Mouse (Mus musculus) spleen, postnatal 10 days (tissue): ENCODE results near the gene Dffb.

Experiments
- DNase-seq, 2 experiments: peaks; one replicate each; pipeline ENCODE4 v3.0.0; 2021 to 2022; ENCODE audit warnings: low spot score in 2 of 2

Dffb gene

DNA sequence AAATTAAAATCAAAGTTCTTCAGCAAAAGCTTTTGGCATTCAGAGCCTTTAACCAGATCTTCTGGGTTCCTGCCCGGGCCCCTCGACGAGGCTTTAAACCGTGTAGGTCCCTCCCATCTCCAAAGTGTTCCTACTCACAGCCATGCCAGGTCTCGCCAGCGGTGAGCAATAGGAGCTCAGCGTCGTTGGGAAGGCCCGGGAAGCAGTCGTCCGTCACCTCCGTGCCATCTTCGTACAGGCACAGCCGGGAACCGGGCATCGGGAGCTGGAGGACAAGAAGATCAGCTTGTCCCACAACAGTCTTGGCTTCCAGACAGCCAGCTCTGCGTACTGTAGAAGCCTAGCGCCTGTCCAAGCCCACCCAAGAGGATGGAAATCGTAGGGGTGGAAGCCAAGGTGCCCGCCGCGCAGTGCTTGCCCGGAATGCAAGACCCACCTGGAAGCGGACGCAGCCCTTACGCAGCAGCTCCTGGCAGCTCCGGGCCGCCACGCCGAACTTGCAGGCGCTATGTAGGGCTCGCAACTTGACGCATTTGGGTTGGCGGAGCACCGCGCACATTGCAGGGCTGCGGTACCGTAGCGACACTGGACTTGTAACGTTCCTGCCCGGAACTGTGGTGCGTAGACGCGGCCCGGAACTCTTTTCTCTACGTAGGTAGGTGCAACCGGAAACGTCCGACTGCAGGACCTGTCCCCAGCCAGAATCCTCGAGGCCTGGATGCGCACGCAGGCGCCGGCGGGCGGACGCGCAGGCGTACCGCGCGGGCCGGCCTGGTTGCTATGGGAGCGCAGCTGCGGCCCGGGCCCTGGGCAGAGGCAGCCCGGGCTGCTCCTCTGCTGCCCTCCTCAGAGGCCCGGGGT lies at the start of gene Dffb, which contains the start of gene Cep104:
TSS of gene Dffb (minus strand) at position 696 of the 861 bp plus-strand sequence.
TSS of gene Cep104 (plus strand) at position 764 of the 861 bp plus-strand sequence.
- peak; percentile 95 for DNase-seq

DNA sequence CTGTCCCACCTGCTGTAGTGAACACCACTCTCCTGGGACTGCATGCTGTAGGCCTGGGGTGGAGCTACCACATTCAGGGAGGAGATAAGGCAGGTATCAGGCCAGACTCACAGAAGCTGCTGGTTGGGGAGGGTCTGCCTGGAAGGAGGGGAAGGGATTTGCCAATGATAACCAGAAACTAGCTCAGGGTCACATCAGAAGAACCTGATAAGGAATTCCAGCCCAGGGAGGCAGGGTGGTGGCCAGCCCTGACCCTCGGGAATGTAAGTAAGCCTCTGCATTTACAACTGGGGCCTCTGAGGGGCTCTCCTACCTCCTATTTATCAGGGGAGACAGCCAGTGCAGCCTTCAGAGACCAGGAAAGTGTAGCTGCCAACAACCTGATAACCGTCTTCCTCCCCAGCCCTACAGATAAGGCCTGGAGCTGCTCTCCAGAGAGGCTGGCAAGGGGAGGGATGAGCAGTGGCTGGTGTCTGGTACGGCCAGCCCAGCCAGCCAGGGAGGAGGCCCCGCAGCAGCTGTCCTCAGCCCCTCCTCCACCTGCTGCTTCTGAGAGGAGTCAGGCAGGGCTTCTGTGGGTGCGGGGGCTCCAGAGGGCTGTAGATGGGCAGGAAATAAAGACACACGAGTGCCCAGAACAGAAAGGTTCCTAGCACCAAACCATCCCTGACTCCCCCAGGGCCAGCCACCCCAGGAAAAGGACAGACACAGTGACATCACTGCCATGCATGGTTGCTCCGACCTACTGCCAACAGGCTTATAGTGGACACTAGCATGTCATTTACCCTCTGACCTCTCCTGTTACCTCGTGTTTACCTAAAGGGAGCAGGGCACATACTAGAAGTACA lies 49.1 kb upstream of the Dffb start:
- peak; percentile 59 to 66 for DNase-seq

GRCm38 (mm10) chr4:154022844-154023243 lies 47.9 kb upstream of the Dffb start:
- no peak for DNase-seq

GRCm38 (mm10) chr4:154022407-154022806 lies 47.5 kb upstream of the Dffb start:
- peak in 1 of 2 experiments; percentile 15 for DNase-seq

DNA sequence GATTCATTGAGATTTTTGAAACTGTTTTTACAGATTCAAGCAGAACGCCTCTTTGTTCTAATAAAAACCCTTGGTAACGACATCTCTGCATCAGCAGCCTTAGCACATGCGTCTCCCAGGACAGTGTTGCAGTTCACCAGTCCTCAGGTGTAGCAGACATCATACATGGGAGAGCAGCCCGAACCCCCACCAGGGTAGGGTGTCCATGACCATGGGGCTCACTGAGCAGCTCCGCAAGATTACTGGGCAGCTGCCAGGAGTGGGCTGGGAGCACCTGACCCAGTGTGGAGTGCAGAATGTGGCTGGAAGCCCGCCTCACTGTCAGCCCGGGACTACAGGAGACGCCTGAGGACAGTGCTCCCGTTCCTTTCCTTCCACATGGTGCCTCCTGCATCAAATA lies 46.5 kb upstream of the Dffb start:
- no peak for DNase-seq

DNA sequence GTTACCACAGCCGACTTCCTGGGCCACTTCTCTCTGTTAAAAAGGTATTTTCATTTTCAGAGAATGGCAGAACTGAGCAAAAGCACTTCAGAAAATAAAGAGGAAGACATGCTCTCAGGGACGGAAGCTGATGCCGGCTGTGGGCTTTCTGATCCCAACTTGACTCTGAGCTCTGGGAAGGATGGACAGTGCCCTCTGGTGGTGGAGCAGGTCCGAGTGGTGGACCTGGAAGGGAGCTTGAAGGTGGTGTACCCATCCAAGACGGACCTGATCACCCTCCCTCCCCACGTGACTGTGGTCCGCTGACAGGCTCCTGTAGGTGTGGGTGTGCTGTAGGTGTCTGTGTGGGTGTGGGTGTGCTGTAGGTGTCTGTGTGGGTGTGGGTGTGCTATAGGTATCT lies 44.6 kb upstream of the Dffb start:
- DNase-seq = peak; percentile 51 to 75

GRCm38 (mm10) chr4:154015476-154015875 lies 40.5 kb upstream of the Dffb start:
- no peak for DNase-seq

GRCm38 (mm10) chr4:154012132-154012882 lies 37.4 kb upstream of the Dffb start:
- peak; percentile 26 to 43 for DNase-seq

DNA sequence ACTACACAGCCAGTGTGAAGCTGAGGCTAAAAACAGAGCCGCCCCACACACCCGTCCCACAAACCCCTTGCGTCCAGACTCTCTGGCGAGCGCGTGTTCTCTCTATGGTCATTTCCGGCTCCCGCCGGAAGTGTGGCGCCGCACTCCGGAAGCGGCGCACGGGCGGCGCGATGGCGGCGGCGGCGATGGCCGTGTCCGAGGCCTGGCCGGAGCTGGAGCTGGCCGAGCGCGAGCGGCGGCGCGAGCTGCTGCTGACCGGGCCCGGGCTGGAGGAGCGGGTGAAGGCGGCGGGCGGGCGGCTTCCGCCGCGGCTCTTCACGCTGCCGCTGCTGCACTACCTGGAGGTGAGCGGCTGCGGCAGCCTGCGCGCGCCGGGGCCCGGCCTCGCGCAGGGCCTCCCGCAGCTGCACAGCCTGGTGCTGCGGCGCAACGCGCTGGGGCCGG lies 36.7 kb upstream of the Dffb start, which contains the start of gene Lrrc47:
TSS of gene Lrrc47 (plus strand) at position 86 of the 444 bp plus-strand sequence.
- peak; percentile 74 to 82 for DNase-seq

GRCm38 (mm10) chr4:154010907-154011645 lies 36.1 kb upstream of the Dffb start:
- DNase-seq = no peak

GRCm38 (mm10) chr4:154007759-154008158 lies 32.8 kb upstream of the Dffb start:
- no peak for DNase-seq

DNA sequence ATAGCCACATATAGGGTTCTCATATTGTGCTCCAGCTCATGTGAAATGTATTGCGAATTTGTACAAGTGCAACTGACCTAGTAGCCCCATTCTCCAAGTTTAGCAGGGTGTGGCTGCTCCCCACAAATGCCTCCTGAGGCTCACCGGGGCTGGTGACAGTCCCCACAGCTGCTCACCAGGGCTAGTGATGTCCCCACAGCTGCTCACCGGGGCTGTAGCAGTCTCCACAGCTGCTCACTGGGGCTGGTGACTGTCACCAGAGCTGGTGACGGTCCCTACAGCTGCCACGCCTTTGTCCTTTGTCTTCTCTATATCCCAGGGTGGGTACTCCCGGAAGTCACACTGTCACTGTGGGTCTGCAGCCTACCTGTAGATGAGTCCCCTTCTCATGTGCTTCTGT lies 31.3 kb upstream of the Dffb start:
- no peak for DNase-seq

DNA sequence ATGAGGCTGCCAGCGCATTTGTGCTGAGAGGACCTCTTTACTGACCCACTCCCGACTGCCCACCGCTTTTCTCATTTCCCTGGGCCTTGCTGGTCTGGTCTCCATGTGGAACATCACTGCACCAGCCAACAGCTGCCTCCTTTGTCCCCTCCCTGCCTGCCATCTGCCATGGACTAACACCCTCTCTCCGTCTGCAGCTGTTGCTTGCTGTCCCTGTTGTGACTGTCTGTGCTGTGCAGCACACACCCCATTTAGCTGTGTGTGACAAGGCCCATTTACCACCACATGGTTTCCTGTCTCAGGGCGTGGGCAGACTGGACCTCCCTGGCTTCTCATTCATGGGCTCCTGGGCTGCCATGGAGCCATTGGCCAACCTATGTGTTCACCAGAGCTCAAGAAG lies 30.6 kb upstream of the Dffb start:
- DNase-seq = no peak

- DNase-seq = no peak
Observed at GRCm38 (mm10) chr4:153993505-153993904, 18.6 kb upstream of the Dffb start.

GRCm38 (mm10) chr4:153992715-153993114 lies 17.8 kb upstream of the Dffb start:
- DNase-seq = no peak

DNA sequence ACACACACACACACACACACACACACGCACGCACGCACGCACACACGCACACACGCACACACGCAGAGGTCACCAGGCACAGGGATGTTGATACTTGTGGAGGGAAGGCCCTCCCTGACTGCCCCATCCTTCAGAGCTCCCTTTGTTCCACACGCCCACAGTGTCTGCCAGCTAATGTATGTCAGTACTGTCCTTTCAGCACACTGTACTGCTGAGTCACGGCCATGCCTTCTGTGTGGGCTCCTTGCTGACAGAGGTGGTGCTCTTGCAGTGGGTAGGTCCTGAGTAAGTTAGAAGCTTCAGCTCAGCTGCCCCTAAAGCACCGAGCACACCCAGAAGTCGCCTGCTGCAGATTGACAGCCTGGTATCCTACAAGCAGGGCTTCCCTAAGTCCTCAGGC lies 5.5 kb upstream of the Dffb start:
- DNase-seq = no peak

DNA sequence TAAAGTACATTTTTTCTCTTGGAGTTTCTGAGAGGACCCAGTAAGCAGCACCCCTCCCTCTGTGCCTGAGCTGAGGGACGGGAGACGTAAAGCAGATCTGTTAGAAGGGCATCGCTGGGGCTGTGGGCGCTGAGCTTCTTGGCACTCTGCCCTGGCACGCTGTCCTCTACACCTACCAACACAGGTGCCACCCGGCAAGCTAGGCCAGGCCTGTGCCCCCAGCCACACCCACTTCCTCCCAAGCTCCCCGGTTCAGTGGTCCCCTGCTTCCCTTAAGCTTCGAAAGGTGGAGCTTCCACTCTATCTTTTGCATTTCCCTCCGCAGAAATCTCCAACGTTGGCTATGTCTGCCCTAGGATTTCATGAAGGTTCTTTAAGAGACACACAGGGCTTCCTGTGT lies 4.3 kb upstream of the Dffb start:
- peak in 1 of 2 experiments; percentile 43 for DNase-seq

GRCm38 (mm10) chr4:153975768-153976167 lies 842 bp upstream of the Dffb start:
- DNase-seq = peak in 1 of 2 experiments; percentile 7

GRCm38 (mm10) chr4:153975292-153975662 lies 351 bp upstream of the Dffb start:
- no peak for DNase-seq

DNA sequence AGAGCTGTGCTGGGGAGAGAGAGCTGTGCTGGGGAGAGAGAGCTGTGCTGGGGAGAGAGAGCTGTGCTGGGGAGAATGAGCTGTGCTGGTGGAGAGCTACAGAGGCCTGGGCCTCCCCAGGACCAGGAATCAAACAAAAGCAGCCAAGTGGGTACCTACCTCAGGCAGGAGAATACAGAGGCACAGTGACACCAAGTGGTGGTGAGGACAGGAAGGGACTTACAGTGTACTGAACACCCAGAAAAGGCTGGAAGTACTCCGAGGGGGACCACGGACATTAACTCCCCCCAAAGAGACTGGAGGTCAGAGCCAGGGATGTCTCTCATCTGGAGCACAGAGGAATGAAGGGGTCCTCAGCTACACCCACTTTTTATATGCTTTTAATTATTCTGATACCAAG lies 6.9 kb downstream of the Dffb start:
- DNase-seq = no peak

DNA sequence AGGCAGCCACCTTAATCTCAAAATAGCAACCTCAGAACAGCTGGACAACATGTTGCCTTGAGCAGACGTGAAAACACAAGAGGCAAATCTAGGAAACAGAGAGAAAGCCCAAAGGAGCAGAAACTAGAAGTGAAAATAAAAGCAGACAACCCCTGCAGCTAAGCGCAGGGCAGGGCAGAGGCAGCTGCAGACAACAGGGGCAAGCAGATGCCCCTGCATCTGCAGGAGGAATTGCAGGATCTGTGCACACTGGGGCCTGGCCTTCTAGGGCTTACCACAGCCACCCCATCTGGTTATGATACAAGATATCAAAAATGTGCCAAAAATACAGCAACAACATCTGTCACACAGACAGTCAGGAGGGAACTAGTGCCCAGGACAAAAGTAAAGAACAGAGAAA lies 7.4 kb downstream of the Dffb start:
- no peak for DNase-seq
